Mouse (Mus musculus): Measurements from ENCODE around the gene Rfx7.

DNA sequence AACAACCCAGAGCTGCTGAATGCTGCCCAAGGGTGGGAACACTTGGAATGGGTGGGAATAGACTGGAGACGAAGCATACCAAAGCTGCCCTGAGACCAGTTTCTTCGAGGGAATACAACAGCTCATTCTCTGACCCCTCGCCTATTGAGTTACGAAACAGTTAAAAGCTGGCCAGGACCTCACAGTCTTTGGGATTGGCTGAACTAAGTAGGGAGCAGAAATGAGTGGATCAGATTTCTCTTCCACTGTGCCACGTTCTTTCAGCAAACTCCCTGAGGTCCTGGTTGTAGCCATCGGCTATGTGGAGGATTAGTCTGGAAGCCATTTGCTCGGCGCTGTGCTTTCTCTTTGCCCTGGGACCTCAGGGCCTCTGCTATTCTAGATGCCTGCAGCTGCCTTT is 120.9 kb downstream of the Rfx7 start:
- TF ChIP-seq CTCF (IDR thresholded peaks at IDR 0.05; ENCODE audit: borderline replicate concordance, control insufficient read depth, extremely low read depth, insufficient read depth, low read length, poor library complexity) (no peak), POLR2A (IDR thresholded peaks at IDR 0.05; ENCODE audit: control insufficient read depth, extremely low read depth, insufficient read depth, low read length, poor library complexity) (no peak)

Data from thymus, adult 2 months (tissue).